Mouse (Mus musculus) forebrain, postnatal 0 days (tissue): ENCODE results near the gene Aste1. TPM values are rescaled to one million over a fixed set of nuclear protein-coding genes. Genes with fewer than 3 reads are reported as not detected.

Experiments used
- ATAC-seq: fragments of 200-750 bp; cut with Nextera tagmentation; 2 replicates; pipeline ENCODE4 v1.8.0; 2017; ENCODE audit warnings: mild to moderate bottlenecking, moderate library complexity
- DNase-seq: peaks from one replicate; pipeline ENCODE4 v3.0.0-alpha.2; 2015
- H3K27ac ChIP-seq: fragments of 300-500 bp; sonication (generic); 2 replicates; pipeline ENCODE4 v1.5.1; 2014; ENCODE audit warnings: low read depth, mild to moderate bottlenecking, antibody characterized with exemption, low read length, moderate library complexity, mixed read lengths
- H3K27me3 ChIP-seq: fragments of 300-500 bp; sonication (generic); 2 replicates; pipeline ENCODE4 v1.6.1; 2014; ENCODE audit warnings: mild to moderate bottlenecking, low read length, mixed read lengths; ENCODE audit not compliant: insufficient read depth
- H3K36me3 ChIP-seq: fragments of 300-500 bp; sonication (generic); 2 replicates; pipeline ENCODE4 v1.6.1; 2014; ENCODE audit warnings: mild to moderate bottlenecking, moderate library complexity; ENCODE audit not compliant: insufficient read depth
- H3K4me1 ChIP-seq: fragments of 300-500 bp; sonication (generic); 2 replicates; pipeline ENCODE4 v1.6.1; 2014; ENCODE audit warnings: antibody characterized with exemption; ENCODE audit not compliant: insufficient read depth
- H3K4me2 ChIP-seq: fragments of 300-500 bp; sonication (generic); 2 replicates; pipeline ENCODE4 v1.6.1; 2014; ENCODE audit warnings: low read depth, mild to moderate bottlenecking, moderate library complexity
- H3K4me3 ChIP-seq: fragments of 300-500 bp; sonication (generic); 2 replicates; pipeline ENCODE4 v1.5.1; 2014; ENCODE audit warnings: low read depth, low read length, mixed read lengths
- H3K9ac ChIP-seq: fragments of 300-500 bp; sonication (generic); 2 replicates; pipeline ENCODE4 v1.6.1; 2014; ENCODE audit warnings: mild to moderate bottlenecking
- H3K9me3 ChIP-seq: fragments of 300-500 bp; sonication (generic); 2 replicates; pipeline ENCODE4 v1.6.1; 2016; ENCODE audit warnings: low read length
- CTCF ChIP-seq: sonication (generic); IDR thresholded peaks from 2 replicates; pipeline ENCODE4 v1.5.1; 2016; ENCODE audit warnings: antibody characterized with exemption, control low read depth, low read depth
- WGBS: fragments of 180-500 bp; shearing (Covaris S2); extraction: QIAGEN DNeasy Blood & Tissue Kit; methylation state at CpG from one replicate; pipeline ENCODE4 v1.1.7; 2014; 5-methylcytosine and 5-hydroxymethylcytosine counted together
- polyA plus RNA-seq: library from polyadenylated mRNA; unstranded; fragments of >200 nt; fragmentation: Nextera tagmentation; extraction: Ambion mirVana; gene quantifications from 2 replicates; pipeline ENCODE4 v1.2.1, GENCODE M21; 2015
- total RNA-seq: library from RNA; depleted of rRNA; stranded (reverse); fragments of >200 nt; gene quantifications from 2 replicates; pipeline ENCODE4 v1.2.3, GENCODE M21; 2014; rRNA removed

Gene Aste1
- total RNA-seq (7.2 and 13.8 TPM in 2 replicates), polyA plus RNA-seq (7.7 and 8.8 TPM in 2 replicates)

DNA sequence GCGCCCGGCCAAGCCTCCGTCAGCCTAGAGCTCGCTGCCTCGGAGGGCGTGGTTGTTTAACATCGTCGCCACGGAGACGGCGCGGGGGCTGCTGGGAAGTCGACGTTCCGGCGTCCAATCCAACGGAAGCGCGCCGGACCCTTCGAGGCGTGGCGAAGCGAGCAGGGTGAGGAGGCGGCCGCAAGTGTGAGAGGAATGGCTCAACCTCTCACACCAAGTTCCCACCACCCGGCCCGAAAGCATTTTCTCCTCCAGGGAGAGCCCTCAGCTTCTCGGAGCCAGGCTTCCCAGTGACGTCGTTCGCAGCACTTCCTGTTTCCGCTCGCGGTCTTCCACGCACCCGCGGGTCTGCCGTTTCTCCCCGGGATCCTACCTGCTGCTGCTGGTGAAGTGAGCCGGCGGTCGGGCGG is at the start of gene Aste1, which contains the start of gene Nek11:
Gene Aste1 (plus strand): TSS at position 175 of the 410 bp plus-strand sequence.
Gene Nek11 (minus strand): TSS at position 307 of the 410 bp plus-strand sequence.
- peak; percentile 11; the same call in 1 of the 2 replicates for TF ChIP-seq CTCF
- Histone ChIP-seq H3K36me3 (no peaks in the 10 kb centered on the region), H3K27me3 (no peaks in the 10 kb centered on the region), H3K4me2 (peak within 1 kb of the TSS; percentile 85), H3K9ac (peak within 1 kb of the TSS; percentile 64), H3K4me3 (peak within 1 kb of the TSS; percentile 71), H3K4me1 (peaks cover 6% of the 10 kb centered on the region), H3K9me3 (no peaks in the 10 kb centered on the region), H3K27ac (peak within 1 kb of the TSS; percentile 70)
- 3% methylated on average over 44 of the region's 44 CpGs for WGBS
- ATAC-seq (peak; percentile 97), DNase-seq (peak; percentile 93)

DNA sequence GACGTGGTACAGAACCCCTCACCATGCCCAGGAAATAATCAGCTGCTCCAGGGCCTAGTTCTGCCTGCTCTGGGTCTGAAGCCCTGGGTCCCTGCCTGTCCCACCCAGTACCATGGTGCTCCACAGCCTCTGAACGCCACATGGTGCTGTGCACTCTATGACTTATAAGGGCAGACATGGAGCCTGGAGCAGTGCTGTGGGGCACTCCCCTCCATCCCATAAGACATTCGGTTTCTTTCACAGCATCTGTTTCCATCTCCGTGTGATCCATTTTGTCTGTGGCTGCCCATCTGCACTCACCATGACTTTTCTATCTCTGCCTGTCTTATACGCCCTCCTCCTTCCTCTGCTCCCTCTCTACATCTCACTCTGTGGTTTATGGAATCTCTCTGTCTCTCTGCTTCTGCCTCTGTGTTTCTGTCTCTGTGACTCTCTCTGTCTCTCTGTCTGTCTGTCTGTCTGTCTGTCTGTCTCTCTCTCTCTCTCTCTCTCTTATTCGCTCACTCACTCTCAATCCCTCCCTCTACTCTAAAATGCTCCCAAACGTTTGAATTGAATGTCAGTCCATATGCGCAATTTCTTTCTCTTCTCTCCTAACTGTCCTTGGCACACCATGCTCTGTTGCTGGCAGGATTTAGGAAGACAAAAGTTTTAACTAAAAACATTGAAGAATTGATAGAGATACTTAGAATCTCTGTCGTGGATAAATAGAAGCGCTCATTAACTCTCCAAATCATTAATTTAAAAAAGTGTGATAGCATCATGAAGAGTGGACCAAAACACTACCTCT is 46.8 kb upstream of the Aste1 start:
- Histone ChIP-seq H3K27me3 (no peaks in the 10 kb centered on the region), H3K4me1 (peaks cover 3% of the 10 kb centered on the region; the same call in 1 of the 2 replicates), H3K27ac (peak overlapping the region; percentile 60), H3K9me3 (no peaks in the 10 kb centered on the region), H3K4me3 (no peak overlapping the region), H3K36me3 (no peaks in the 10 kb centered on the region), H3K4me2 (no peak overlapping the region), H3K9ac (no peak overlapping the region)
- ATAC-seq (peak; percentile 65), DNase-seq (peak; percentile 66)
- 39% methylated on average over 10 of the region's 10 CpGs for WGBS
- no peak for TF ChIP-seq CTCF

DNA sequence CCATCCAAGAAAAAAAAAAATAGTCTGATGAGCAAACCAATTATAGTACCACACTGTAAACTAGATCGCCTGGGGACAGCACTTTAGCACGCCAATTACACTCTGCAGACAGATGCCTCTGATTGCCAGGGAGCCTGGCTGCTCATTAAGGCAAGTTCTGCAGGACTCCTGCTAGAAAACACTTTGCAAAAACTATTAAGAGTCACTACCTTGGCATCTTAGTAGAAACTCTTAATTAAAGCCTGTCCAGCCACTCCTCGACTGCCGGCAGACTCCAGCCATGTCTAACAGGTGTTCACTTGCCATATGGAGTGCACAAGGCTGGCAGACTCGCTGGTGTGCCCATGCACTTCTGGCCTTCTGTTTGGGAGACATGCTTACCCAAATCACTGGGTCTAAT is 46.2 kb upstream of the Aste1 start:
- H3K4me2 ChIP-seq = no peak overlapping the region
- H3K4me3 ChIP-seq = no peak overlapping the region
- DNase-seq (peak; percentile 77), ATAC-seq (peak; percentile 92)
- 28% methylated on average over 5 of the region's 5 CpGs for WGBS
- no peaks in the 10 kb centered on the region for H3K27me3 ChIP-seq
- H3K27ac ChIP-seq = no peak overlapping the region
- no peak overlapping the region for H3K9ac ChIP-seq
- no peak for TF ChIP-seq CTCF
- H3K9me3 ChIP-seq = no peaks in the 10 kb centered on the region
- peaks cover 3% of the 10 kb centered on the region; the same call in 1 of the 2 replicates for H3K4me1 ChIP-seq
- no peaks in the 10 kb centered on the region for H3K36me3 ChIP-seq

DNA sequence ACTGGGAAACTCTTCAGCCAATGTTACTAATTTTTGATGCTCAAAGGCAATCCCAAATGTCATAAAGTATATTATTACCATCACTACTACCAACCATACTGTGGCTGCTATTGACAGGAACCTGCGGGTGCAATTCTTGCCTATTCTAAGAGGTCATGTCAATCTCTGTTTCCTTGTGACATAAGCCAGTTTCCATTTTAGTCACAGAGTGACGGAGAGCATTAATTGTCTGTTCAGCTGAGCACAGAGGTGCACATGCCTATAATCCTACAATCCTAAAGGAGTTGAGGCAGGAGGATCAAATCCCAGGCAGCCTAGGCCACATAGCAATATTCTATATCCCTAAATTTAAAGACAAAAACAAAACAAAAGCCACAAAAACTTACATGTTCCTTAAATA is 33.0 kb upstream of the Aste1 start:
- TF ChIP-seq CTCF = no peak
- H3K27ac ChIP-seq = no peak overlapping the region
- H3K9ac ChIP-seq = no peak overlapping the region
- H3K4me2 ChIP-seq = no peak overlapping the region
- no peaks in the 10 kb centered on the region for H3K36me3 ChIP-seq
- ATAC-seq = no peak
- no peaks in the 10 kb centered on the region for H3K4me1 ChIP-seq
- H3K9me3 ChIP-seq = no peaks in the 10 kb centered on the region
- DNase-seq = no peak
- no peak overlapping the region for H3K4me3 ChIP-seq
- no peaks in the 10 kb centered on the region for H3K27me3 ChIP-seq
- 77% methylated on average over 2 of the region's 2 CpGs for WGBS

DNA sequence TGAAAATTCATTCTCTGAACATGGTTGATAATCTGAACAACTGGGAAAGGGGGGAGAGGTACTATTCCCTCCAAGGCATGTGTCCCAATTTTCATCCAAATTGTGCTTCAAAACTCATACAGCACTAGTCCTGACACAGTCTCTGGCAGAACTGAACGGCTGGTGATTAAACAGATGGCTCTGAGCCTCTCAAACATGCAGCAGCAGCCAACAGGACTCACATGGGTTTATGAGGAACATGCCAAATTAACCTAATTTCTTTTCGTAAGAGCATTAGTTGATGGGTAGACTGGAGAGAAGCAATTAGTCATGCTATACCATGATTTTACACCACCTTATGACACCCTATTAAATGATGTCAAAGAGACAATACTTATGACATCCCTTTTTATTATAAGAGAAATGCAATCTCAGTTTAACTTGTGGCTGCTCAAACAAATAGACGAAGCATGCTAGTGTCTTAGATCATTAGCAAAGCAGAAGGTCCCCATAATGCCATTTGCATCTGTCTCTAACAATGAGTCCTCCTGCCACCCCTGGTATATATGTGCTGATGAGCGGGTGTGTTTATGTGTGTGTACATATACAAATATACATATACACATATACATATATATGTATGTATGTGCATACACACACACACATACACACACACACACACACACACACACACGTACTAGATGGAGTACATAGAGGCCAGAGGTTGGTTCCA is 31.5 kb upstream of the Aste1 start:
- Histone ChIP-seq H3K9ac (no peak overlapping the region), H3K4me3 (no peak overlapping the region), H3K27ac (no peak overlapping the region), H3K4me2 (no peak overlapping the region), H3K4me1 (no peaks in the 10 kb centered on the region), H3K36me3 (no peaks in the 10 kb centered on the region), H3K9me3 (no peaks in the 10 kb centered on the region), H3K27me3 (no peaks in the 10 kb centered on the region)
- WGBS = 53% methylated on average over 5 of the region's 5 CpGs
- TF ChIP-seq CTCF = no peak
- DNase-seq (peak; percentile 67), ATAC-seq (peak; percentile 82)

DNA sequence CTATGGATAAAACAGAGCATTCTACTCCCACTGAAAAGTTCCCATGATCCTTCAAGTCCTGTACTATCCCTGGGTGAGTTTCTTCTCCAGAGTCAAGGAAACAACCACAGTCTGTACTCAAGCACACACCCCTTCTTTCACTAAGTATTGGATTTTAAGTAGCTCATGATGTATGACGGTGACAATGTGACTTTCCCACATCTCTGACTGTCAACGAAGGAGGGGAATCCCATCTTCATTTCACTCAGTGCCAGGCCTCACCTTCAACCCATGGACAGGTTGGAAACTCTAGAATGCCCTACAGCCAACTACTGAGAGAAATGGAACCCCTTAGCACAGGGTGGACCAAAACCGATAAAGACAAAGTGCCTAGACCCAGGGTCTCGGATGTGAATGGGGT is 29.0 kb upstream of the Aste1 start:
- H3K27ac ChIP-seq = no peak overlapping the region
- H3K9me3 ChIP-seq = no peaks in the 10 kb centered on the region
- TF ChIP-seq CTCF = no peak
- H3K36me3 ChIP-seq = no peaks in the 10 kb centered on the region
- 93% methylated on average over 4 of the region's 4 CpGs for WGBS
- no peak overlapping the region for H3K4me3 ChIP-seq
- no peak for DNase-seq
- H3K27me3 ChIP-seq = no peaks in the 10 kb centered on the region
- no peak for ATAC-seq
- no peak overlapping the region for H3K4me2 ChIP-seq
- H3K9ac ChIP-seq = no peak overlapping the region
- H3K4me1 ChIP-seq = no peaks in the 10 kb centered on the region

DNA sequence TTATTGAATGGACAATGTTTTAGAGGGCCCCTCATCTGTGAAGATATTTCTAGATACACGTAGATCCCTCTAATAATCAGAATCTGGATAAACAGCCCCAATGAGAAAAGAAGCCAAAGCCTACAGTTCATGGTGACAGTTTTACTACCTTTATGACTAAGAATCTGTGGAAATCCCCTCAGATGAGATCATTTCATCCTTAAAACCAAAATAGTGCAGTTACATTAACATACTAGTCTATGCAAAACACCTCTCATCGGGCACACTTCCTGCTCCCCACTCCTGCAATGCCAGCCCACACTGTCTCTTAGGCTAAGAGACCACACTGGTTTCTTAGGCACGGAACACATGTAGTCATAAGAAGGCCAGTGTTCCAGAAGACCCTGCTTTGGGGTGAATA is 26.6 kb upstream of the Aste1 start:
- Histone ChIP-seq H3K9ac (no peak overlapping the region), H3K4me1 (no peaks in the 10 kb centered on the region), H3K4me3 (no peak overlapping the region), H3K9me3 (no peaks in the 10 kb centered on the region), H3K27me3 (no peaks in the 10 kb centered on the region), H3K4me2 (no peak overlapping the region), H3K36me3 (no peaks in the 10 kb centered on the region), H3K27ac (no peak overlapping the region)
- DNase-seq = no peak
- no peak for ATAC-seq
- 87% methylated on average over 3 of the region's 3 CpGs for WGBS
- TF ChIP-seq CTCF = no peak
